Mouse (Mus musculus) gastrocnemius, postnatal 4 days (tissue): Measurements from ENCODE around the gene Slc6a6. TPM values are rescaled to one million over a fixed set of nuclear protein-coding genes. Genes with fewer than 3 reads are reported as not detected.
A peak's percentile ranks its signal among the peaks of the same experiment; 100 is the strongest.

Experiments
- DNase-seq, 2 experiments: peaks; one replicate each; pipeline ENCODE4 v3.0.0; 2021 to 2022; ENCODE audit warnings: low spot score in 2 of 2, mixed read lengths in 2 of 2
- total RNA-seq, 2 experiments: library from RNA; stranded (reverse); gene quantifications; 2 replicates each; pipeline ENCODE4 v1.2.3; 2021

Gene Slc6a6
- total RNA-seq, 2 experiments from 2014 or later: 53.5 to 56.9 TPM

GRCm38 (mm10) chr6:91699482-91700200, 15.8 kb downstream of the Slc6a6 start:
- DNase-seq: no peak

GRCm38 (mm10) chr6:91700823-91701621, 17.2 kb downstream of the Slc6a6 start:
- DNase-seq: no peak

GRCm38 (mm10) chr6:91703459-91703858, 19.6 kb downstream of the Slc6a6 start:
- no peak for DNase-seq

DNA sequence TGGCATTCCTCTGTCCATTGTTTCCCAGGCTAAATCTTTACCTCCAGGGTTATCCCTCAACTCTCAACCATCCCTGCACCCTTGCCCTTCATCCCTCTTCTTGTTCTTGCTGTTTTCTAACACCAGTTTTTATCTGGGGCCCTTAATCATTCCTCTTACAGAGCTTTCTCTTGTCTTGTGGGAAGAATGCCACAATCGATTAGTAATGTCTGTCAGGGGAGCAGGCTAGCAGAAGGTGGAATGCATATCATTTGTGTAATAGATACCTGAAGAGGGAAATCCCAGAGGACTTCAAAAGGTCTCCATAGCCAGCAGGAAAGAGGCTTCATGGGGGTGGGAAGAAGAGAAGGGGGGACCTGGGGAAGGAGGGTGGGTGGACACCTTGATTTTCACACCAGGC, 20.6 kb downstream of the Slc6a6 start:
- DNase-seq: no peak

DNA sequence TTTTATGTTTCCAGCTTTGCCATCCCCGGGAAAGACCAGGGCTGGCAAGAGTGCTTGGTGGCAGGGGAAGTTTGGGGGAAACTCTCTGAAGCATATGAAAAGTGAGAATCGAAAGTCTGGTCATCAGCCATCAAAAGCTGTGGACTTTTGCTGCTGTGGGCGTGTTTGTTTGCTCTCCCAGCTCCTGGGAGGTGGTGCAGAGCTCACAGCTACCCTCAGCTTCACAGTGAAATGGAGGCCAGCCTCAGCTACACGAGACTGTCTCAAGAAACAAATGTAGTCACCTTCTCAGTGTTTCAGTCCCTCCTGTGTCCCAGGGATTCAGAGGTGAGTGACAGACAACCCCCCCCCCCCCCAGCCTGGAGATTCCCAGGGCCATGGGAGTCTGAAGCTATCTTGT, 21.8 kb downstream of the Slc6a6 start:
- DNase-seq: no peak

GRCm38 (mm10) chr6:91706072-91706776, 22.4 kb downstream of the Slc6a6 start:
- no peak for DNase-seq

- DNase-seq: no peak
These were observed 23.5 kb downstream of the Slc6a6 start for GRCm38 (mm10) chr6:91707276-91707885.

DNA sequence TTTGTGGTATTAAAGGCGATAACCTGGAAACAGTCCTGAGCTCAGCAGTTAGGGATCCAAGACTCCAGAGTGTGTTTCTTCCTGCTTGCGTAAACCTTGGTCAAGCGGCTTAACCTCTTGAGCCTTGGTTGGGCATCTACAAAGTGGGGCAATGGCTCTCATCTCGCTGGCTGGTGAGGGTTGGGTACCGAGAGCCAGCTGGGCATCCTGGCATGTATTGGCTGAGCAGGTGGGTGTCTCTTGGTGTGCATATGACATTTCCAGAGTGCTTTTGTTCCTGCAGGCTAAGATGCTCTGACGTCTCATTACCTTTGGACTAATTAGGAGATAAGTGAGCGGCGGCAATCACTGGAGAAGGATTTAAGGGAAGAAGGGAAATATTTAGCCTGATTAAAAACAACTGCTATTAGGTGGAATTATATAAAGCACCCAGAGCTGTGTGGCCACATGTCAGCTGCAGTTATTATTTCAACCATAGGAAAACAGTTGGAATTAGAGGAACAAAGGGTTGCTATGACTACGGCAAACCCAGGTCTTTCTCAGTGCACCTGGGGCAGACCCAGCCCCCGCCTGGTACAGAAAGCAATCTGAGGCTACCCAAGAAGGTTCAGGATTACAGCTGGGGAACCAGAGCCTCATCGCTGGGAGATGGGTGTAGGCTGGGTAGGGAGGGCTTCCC, 24.2 kb downstream of the Slc6a6 start:
- no peak for DNase-seq

GRCm38 (mm10) chr6:91708919-91709318, 25.1 kb downstream of the Slc6a6 start:
- DNase-seq: no peak

DNA sequence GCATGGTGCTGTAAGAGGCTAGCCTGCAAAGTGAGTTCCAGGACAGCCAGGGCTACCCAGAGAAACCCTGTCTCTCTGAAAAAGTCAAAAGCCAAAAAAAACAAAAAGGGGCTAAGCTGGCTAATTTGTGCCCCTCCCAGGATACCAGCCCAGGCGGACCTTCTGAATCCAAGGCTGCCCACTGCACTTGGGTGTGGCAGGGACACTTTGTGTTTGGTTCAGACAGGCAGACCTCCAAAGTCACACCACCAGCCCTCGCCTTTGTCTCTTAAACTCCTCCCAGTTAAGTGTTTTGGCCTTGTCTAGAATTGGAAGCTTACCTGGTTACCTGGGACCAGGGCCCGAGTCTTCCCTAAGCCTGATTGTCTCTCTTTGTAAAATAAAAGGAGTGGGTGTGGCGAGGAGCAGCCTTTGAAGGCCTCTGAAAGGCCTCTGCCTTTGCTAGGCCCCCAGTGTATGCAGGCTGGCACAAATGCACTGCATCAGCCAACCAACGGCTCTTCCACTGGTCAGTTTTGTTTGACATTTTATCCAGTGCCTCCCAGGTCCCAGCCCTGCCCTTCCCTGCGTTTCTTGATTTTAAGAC, 26.6 kb downstream of the Slc6a6 start:
- DNase-seq: no peak

DNA sequence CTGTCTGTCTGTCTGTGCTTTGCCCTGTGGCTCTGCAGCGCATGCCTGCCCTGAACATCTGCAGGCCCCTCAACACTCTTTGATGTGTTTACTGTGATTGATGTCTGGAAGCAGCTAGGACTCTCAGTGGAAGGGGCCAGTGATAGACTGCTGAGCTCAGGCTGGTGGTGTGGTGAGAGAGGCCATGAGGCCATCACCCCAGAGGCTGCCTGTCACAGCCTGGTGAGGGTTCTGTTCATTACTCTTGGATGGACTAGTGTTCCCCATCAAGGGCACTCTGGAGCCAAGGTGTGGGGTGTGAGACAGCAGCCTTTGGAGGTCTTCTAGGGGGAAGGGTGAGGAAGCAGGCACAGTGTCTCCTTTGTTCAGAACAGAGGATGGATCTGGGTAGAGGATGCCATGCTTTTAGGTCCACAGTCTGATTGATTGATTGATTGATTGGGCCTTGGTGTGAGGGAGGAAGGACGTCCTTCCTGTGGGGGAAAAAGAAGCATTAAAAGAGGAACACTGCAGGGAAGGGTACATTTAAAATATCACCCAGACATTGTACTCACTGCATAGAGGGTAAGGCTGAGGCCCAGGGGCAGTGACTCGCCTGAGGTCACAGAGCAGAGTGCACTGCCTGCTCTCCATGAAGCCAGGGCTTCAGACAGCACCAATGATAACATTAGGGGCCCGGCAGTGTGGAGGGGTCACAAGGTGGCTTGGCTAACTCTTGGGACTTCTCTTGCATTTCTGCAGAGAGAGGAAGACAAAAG, 28.4 kb downstream of the Slc6a6 start:
- no peak for DNase-seq

DNA sequence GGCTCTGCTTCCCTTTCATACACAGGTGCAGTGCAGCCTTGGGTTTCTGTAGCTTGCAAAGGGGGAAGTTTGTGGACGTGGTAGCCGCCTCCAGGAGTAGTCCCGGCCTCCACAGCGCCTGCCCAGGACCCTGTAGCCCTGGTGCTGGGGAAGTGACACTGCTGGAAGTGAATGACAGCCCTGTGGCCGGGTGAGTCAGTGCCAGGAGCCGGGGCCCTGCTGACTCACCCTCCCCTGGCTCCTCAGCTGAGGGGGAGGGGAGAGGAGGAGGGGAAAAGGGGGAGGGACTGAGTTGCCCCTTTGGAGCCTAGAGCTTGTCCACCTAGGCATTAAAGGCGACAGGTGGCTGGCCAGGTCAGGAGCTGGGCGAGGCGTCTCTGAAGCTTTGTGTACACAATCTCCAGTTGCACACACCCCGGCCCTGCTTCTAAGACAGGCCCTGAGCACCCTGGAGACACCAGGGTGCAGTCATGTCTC, 29.0 kb downstream of the Slc6a6 start:
- peak in 1 of 2 experiments; percentile 38 for DNase-seq

- no peak for DNase-seq
These were observed 29.6 kb downstream of the Slc6a6 start for GRCm38 (mm10) chr6:91713370-91713896.

- peak in 1 of 2 experiments; percentile 25 for DNase-seq
These were observed 31.2 kb downstream of the Slc6a6 start for GRCm38 (mm10) chr6:91715023-91715422.

- DNase-seq: no peak
These were observed 32.3 kb downstream of the Slc6a6 start for GRCm38 (mm10) chr6:91715988-91716810.

- no peak for DNase-seq
These were observed 34.2 kb downstream of the Slc6a6 start for GRCm38 (mm10) chr6:91718067-91718466.

- DNase-seq: no peak
These were observed 34.8 kb downstream of the Slc6a6 start for GRCm38 (mm10) chr6:91718603-91719002.

DNA sequence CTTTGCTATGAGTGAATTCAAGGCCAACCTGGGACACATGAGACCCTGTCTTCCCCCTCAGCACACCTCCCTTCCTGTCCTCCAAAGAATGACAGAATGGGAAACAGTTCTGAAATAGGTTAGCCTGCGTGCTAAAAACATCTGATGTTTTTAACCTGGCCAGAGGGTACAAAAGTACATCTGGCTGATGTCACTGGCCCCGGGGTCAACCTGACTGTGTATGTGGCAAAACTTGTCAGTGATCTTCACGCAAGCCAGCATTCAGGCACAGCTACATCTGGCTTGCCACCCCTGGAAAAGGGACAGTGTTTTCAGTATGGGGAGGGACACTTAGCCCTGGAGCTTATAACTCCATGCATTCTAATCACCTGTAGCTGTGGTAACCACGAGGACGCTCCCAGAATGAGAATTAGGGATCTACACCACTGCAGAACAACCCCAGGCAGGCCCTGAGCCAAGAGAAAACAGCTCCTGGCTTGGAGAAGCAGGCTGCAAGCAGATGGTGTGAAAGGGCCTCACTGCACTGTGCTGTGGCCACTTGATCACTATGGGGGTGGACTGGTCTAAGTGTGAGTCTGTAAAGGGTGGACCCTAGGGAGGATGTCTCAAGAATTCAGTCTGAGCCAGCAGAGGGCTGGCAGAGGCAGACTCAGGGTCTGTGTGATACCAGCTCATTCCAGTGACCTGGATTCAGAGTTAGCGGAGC, 35.3 kb downstream of the Slc6a6 start:
- peak in 1 of 2 experiments; percentile 54 for DNase-seq
